Mouse (Mus musculus): ENCODE data around the gene Sbf2. TPM values are rescaled to one million over a fixed set of nuclear protein-coding genes. Genes with fewer than 3 reads are reported as not detected.

The Sbf2 gene
- total RNA-seq, 2 experiments from 2014 or later = 48.7 to 49.7 TPM

GRCm38 (mm10) chr7:110325381-110326110, 289.2 kb downstream of the Sbf2 start:
- no peak for DNase-seq (ENCODE audit: low spot score)
- intact Hi-C loops (cut with DNase I) = no loop called here

- intact Hi-C loops (cut with DNase I) = no loop called here
- DNase-seq (ENCODE audit: low spot score) = no peak
Measured at GRCm38 (mm10) chr7:110324852-110325251, 289.9 kb downstream of the Sbf2 start.

GRCm38 (mm10) chr7:110321106-110321505, 293.6 kb downstream of the Sbf2 start:
- intact Hi-C loops (cut with DNase I) = no loop called here

GRCm38 (mm10) chr7:110318971-110319519, 295.7 kb downstream of the Sbf2 start:
- DNase-seq (ENCODE audit: low spot score) = no peak
- intact Hi-C loops (cut with DNase I) = no loop called here

More at GRCm38 (mm10) chr7:110321106-110321505, 293.6 kb downstream of the Sbf2 start:
- no peak for DNase-seq (ENCODE audit: low spot score)

GRCm38 (mm10) chr7:110317412-110317811, 297.3 kb downstream of the Sbf2 start:
- DNase-seq (ENCODE audit: low spot score) = no peak
- intact Hi-C loops (cut with DNase I) = no loop called here

- intact Hi-C loops (cut with DNase I) = no loop called here
- DNase-seq (ENCODE audit: low spot score) = no peak
Measured at GRCm38 (mm10) chr7:110315352-110315751, 299.4 kb downstream of the Sbf2 start.

GRCm38 (mm10) chr7:110314401-110314890, 300.3 kb downstream of the Sbf2 start:
- DNase-seq (ENCODE audit: low spot score) = no peak
- intact Hi-C loops (cut with DNase I) = no loop called here

- DNase-seq (ENCODE audit: low spot score) = no peak
- intact Hi-C loops (cut with DNase I) = no loop called here
Measured at GRCm38 (mm10) chr7:110313392-110314055, 301.2 kb downstream of the Sbf2 start.

GRCm38 (mm10) chr7:110309246-110309645, 305.5 kb downstream of the Sbf2 start:
- intact Hi-C loops (cut with DNase I) = no loop called here
- DNase-seq (ENCODE audit: low spot score) = no peak

GRCm38 (mm10) chr7:110307741-110308140, 307.0 kb downstream of the Sbf2 start:
- DNase-seq (ENCODE audit: low spot score) = no peak
- intact Hi-C loops (cut with DNase I) = no loop called here

GRCm38 (mm10) chr7:110306281-110306680, 308.4 kb downstream of the Sbf2 start:
- intact Hi-C loops (cut with DNase I) = no loop called here
- no peak for DNase-seq (ENCODE audit: low spot score)

- no peak for DNase-seq (ENCODE audit: low spot score)
- intact Hi-C loops (cut with DNase I) = no loop called here
Measured at GRCm38 (mm10) chr7:110305486-110305885, 309.2 kb downstream of the Sbf2 start.

GRCm38 (mm10) chr7:110302886-110303285, 311.8 kb downstream of the Sbf2 start:
- intact Hi-C loops (cut with DNase I) = no loop called here
- DNase-seq (ENCODE audit: low spot score) = no peak

- intact Hi-C loops (cut with DNase I) = no loop called here
- DNase-seq (ENCODE audit: low spot score) = no peak
Measured at GRCm38 (mm10) chr7:110298739-110299410, 315.8 kb downstream of the Sbf2 start.

GRCm38 (mm10) chr7:110298090-110298489, 316.6 kb downstream of the Sbf2 start:
- intact Hi-C loops (cut with DNase I) = no loop called here
- no peak for DNase-seq (ENCODE audit: low spot score)

GRCm38 (mm10) chr7:110297611-110298010, 317.1 kb downstream of the Sbf2 start:
- intact Hi-C loops (cut with DNase I) = no loop called here
- peak; percentile 65 for DNase-seq (ENCODE audit: low spot score)

GRCm38 (mm10) chr7:110296889-110297603, 317.7 kb downstream of the Sbf2 start:
- peak; percentile 84 for DNase-seq (ENCODE audit: low spot score)
- intact Hi-C loops (cut with DNase I) = no loop called here

- intact Hi-C loops (cut with DNase I) = loop anchor here (5.0 kb wide), 3 partner anchors 258 to 513 kb away; no protein-coding TSS in a partner anchor
- DNase-seq (ENCODE audit: low spot score) = no peak
Measured at GRCm38 (mm10) chr7:110289647-110290046, 325.1 kb downstream of the Sbf2 start.

GRCm38 (mm10) chr7:110288731-110289191, 326.0 kb downstream of the Sbf2 start:
- intact Hi-C loops (cut with DNase I) = loop anchor here (5.0 kb wide), 3 partner anchors 259 to 514 kb away; no protein-coding TSS in a partner anchor

More at GRCm38 (mm10) chr7:110288731-110289191, 326.0 kb downstream of the Sbf2 start:
- DNase-seq (ENCODE audit: low spot score) = peak; percentile 75

Data from heart, postnatal 25 days (tissue).